Mouse (Mus musculus) Muller cell, postnatal 12 days (primary cell): ENCODE measurements around the gene Cers2.

Source experiments
- DNase-seq: peaks from one replicate; pipeline ENCODE4 v3.0.0-alpha.2; 2015; ENCODE audit errors: inconsistent ontology term

The Cers2 gene

DNA sequence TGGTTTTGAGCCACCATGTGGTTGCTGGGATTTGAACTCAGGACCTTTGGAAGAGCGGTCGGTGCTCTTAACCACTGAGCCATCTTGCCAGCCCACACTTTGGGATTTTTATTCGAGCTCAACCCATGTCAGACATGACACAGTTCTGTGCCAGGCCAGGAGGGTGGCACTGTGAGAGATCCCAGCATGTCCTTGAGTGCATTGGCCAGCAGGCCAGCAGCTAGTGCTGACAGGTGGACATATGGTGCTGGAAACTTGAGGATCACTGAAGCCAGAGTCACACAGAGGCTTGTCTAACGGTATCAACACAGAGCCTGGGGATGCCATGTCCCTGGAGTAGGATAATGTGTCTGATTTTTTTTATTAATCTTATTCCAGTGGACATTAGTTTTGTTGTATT, 25.2 kb upstream of the Cers2 start:
- DNase-seq: no peak

DNA sequence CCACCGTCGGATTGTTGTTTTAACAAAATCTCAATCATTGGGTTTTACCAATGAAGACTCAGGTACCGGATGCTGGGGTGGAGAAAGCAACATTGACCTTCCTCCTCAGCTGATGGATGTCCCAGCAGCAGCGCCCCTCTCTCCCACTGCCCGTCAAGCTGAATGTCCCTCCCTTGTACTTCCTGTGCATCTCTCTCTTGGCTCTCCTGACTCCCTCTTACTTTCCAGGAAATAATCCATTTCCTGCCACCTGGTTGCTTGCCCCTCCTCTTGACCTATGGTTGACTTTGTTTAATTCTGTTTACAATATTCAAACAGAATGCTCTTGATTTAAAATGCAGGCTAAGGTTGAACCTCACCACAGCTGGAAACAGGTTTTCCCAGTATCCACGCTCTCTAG, 24.4 kb upstream of the Cers2 start:
- no peak for DNase-seq

DNA sequence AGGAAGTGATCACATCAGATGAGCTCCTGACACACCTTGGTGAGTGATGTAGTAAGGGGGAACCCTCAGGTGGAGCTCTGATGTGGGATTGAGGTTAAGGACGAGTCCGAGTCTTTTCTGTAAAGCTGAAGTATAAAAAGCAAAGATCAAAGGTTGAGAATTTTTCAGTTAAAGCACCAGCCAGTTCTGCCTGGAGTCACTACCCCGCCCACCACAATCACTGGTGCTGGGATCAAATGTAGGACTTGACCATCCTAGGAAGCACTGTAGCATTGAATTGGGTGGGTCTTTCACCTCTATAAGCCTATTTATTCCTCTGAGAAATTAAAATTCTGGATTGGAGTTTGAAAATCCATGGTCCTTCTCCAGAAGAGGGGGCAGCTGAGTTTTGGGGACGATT, 23.6 kb upstream of the Cers2 start:
- DNase-seq: no peak

DNA sequence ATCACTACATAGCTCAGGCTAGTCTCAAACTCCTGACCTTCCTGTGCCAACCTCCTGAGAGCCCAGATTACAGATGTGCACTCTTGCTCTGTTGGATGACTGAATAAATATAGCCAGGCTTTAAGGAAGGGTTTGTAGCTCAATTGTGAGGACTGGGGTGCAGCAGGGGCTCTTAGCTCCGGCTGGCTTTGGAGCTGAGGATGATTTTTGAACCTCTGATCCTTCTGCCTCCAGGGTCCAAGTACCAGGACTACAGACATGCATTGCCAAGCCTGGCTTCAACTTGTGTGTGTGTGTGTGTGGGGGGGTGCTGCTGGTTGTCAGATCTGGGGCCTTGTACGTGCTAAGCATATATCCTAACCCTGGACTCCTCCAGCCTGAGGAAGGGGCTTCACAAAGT, 21.7 kb upstream of the Cers2 start:
- DNase-seq: no peak

DNA sequence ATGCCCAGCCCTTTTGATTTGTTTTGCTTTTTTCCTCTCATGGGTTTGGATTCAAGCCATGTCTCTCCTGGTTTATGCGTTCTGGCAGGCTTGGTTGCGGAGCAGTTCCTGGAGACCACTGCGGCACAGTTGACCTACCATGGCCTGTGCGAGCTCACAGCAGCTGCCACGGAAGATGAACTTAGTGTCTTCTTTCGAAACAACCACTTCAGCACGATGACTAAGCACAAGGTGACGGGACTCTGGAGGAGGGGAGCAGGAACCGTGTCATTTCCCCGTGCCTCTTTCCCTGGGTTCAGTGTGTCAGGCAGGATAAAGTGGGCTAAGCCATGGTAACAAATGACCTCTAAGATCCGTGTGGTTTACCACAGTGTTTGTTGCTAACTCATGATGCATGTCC, 21.1 kb upstream of the Cers2 start:
- DNase-seq: no peak

DNA sequence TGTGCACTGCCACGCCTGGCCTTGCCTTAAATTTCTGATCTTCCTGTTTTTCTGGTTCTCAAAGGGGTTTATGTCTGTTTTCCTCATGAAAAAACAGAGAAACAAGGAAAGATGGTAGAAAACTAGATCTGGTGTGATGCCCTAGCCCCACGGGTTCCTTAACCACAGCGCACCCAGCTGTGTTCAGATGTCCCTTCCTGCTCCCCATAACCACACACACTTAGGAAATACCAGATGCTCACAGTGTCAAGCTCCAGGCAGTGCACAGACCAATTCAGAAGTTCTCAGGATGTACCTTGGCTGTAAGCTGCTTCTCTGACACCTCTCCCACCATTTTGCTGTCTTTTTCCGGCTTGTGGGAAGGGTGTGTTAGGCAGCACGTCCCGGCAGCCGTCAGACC, 20.3 kb upstream of the Cers2 start:
- no peak for DNase-seq

DNA sequence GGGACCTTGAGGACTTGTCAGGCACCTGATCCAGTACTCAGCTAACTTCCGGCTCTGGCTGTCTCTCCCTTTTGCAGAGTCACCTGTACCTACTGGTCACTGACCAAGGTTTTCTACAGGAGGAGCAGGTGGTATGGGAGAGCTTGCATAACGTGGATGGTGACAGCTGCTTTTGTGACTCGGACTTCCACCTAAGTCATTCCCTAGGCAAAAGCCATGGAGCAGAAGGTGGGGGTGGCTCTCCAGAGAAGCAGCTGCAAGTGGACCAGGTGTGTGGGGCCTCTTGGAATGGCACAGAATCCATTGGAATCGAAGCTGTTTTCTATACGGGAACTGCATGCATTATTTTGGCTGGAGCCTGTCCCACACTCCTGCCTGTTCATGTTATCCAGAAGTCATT, 19.9 kb upstream of the Cers2 start:
- DNase-seq: no peak

DNA sequence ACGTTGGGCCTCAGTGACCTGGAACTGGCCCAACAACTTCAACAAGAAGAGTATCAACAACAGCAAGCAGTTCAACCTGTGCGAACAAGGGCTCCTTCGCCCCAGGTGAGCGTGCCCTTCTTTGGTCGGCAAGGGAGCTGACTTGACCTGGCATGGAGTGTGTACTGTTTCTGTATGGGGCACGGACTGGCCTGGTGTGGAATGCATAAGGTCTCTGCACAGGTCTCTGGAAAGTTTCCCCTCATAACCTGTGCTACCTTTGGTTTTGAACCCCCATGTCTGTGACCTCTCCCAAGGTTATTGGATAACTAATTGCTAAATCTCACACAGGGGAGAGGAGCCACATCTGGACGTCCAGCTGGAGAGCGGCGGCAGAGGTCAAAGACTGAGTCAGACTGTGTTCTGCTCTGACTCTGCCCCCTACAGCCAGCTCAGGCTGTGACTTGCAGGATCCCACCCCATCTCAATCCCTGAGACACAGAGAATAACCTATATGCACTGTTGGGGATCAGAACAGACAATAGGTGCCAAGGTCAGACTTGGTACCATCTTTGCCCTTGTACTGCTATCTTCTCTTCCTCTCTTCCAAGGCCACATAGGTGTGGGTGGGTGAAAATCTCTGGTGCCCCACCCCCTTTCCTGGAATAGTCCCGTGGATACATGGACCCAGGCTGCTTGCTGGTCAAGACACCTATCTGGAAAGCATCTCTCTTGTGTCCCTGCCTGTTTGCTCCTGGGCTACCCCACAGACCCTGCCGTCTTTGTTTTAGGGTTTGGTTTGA, 19.1 kb upstream of the Cers2 start:
- no peak for DNase-seq

DNA sequence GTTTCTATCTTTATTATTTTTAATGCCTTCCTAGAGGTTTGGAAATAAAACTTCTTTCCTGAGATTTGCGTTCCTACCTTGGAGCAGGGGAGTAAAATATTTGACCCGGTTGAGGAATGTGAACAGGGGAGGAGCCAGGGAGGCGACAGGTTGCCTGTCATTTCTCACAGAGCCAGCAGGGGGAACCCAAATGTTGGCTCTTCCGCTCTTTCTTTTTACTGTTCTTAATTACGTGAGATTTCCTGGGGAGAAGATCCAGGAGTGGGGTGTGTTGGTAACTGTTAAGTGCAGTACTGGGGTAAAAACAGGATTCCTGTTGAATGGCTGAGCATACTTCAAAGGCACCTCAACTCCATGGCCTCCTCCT, 18.5 kb upstream of the Cers2 start:
- DNase-seq: peak; percentile 52

DNA sequence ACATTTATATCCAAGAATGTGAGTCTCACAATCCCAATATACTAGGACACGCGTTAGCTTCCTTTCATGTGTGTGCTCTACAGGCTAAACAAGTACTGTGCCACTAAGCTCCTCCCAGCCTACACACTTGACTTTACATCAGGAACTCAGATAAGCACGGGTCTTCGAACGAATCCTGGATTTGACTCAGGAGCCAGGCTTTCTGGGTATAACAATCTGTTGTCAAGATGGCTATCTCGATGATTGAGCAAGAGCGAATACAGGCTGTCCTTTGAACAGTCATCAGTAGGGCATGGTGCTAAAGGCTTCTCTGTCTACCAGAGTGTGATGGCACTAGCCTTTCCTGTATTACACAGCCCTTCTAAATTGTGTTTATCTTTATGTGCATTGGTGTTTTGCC, 16.6 kb upstream of the Cers2 start:
- no peak for DNase-seq

DNA sequence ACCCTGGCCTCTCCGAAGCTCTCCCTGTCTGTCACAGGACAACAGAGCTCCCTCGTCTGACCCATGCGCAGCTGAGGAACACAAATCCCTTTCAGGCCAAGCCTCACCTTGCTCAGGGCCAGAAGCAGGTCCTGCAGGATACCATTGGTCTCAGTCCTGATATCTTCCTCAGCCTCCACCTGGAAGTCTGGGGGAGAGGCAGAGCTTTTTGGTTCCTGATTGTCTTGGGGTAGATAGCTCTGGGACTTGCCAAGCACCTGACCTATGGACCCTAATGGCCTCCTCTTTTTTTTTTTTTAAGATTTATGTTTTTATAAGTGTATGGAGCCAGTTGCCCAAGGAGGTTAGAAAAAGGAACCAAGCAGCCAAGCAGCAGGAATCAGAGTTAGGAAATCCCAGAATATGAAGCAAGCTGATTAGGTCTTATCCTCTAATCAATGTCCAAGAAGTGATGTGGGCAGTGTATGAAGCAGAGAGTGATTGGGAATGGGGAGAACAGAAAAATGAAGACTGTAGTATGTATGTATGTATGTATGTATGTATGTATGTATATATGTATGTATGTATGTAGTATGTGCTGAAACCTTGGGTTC, 13.3 kb upstream of the Cers2 start:
- no peak for DNase-seq

DNA sequence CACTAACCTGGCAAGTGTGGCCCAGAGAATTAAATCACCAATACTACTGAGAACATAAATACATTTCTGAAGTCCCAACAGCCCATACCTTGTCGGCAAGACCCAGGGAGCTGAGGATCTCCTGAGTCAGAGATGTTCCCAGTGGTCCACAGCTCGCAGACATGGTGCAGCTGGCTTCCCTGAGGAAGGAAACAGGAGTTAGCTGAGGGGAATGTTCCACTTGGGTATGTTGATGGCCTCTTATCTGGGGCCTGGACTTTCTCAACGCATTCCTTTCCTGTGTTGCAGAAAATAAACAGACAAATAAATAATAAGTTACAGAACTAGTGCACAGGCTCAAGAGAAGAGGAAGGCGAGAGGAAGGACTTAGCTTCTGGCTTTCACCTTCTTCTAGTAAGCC, 8.3 kb upstream of the Cers2 start:
- DNase-seq: no peak

DNA sequence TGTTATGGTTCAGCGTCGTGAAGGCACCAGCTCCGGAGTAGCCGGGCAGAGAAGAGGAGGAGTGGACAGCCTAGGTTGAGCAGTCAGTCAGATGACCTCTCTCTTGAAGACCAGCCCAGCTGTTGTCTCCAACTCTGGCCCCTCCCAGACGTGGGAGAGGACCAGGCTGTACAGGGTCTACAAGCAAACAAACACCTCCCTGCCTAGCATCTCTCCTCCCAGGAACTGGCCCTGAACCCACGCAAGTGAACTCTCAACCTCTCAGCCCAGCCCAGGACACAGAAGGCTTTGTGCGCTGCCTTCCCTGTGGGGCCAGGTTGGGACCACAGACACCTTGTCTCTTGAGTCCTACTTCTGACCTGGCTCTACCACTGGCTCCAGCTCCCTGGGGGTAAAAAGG, 7.5 kb upstream of the Cers2 start, which contains the start of gene Anxa9:
Anxa9 (minus strand) TSS at position 77 of the 400 bp plus-strand sequence.
- no peak for DNase-seq

DNA sequence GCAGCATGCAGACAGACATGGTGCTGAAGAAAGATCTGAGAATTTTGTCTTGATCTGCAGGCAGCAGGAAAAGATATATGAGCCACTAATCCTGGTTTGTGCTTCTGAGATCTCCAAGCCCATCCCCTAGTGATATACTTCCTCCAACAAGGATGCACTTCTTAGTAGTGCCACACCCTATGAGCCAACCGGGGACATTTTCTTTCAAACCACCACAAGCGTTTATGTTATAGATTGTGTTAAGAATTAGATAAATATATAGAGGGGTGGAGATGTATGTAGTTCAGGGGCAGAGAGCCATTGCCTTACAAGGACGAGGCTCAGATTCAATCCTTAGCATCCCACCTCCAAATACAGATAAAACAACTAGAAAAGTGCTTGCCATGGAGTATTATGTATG, 4.1 kb upstream of the Cers2 start:
- no peak for DNase-seq

DNA sequence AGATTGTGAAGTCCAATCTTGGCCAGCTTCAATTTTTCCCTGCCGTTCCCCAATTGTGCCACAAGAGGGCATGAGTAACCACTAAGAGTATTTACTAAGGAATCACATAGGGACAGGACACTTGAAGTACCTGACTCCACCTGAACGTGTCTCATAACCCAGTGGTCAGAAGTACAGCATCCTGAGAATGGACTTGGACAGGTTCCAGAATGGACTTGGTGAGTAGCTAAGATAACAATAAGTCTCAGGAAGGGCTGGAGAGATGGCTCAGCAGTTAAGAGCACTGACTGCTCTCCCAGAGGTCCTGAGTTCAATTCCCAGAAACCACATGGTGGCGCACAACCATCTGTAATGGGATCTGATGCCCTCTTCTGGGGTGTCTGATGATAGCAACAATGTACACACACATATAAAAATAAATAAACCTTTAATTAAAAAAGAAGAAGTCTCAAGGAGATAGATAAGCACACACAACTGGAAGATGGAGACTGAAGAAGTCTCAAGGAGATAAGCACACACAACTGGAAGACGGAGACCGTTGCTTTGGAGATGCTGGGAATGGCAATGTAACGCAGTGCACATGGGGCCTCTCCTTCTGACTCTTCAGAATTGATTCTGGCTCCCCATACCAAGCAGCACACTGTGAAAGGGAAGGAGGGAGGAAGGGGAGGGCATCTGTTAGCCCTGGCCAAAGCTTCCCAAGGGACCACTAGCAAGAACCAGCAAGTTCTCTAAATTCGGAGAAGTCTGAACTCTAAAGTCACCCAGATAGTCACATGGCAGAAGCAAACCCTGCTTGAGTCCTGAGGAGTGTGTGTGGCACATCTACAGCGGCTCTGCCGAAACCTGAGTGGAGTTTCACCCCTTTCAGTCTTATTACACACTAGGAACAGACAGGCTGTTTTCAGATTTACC, 3.4 kb upstream of the Cers2 start:
- DNase-seq: peak; percentile 58

DNA sequence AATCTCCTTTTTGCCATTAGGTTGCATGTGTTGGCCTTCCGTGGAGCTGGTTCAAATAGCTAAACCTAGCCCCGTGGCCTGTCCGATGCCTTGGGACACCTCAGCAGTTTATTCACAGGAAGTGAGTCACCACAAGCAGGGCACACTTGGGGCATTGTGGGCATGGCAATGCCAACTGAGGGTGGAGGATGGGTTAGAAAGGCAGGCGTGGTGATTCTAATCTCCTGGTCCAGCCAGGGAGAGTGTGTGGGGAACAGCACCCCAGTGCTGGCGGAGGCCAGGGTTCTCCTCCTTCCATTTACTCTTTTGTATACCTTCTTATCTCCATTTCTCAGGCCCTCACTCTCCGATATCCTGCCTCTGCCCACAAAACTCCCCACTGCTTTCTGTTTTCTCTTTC, 2.0 kb upstream of the Cers2 start:
- DNase-seq: peak; percentile 56

DNA sequence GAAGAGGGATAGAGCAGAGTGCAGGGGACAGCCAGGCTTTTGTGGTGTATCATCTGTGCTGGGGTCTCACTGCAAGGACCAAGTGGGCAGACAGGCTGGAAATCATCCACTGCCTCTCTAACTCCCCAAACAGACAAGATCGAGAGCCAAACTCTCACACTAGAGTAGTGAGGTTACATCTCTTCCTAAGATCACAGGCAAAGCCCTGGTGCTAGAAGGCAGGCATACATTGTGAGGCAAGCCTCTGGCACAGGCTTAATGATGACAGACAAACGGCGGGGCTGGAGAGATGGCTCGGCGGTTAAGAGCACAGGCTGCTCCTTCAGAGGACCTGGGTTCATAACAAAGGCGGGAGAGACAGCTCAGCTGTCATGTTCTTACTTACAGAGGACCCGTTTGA, 1.1 kb upstream of the Cers2 start:
- DNase-seq: no peak

DNA sequence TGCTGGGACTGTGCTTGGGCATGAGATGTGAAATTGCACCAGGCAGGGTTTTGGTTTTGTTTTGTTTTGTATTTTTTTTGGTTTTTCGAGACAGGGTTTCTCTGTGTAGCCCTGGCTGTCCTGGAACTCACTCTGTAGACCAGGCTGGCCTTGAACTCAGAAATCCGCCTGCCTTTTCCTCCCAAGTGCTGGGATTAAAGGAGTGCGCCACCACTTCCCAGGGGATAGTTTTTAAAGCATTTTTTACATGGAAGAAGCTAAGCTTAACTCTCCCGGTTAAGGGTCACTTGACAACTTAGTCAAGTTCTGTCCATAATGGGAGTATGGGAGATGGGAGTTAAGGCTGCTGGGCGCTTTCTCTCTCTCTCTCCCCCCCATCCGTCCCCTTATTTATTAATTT, 516 bp upstream of the Cers2 start:
- no peak for DNase-seq

DNA sequence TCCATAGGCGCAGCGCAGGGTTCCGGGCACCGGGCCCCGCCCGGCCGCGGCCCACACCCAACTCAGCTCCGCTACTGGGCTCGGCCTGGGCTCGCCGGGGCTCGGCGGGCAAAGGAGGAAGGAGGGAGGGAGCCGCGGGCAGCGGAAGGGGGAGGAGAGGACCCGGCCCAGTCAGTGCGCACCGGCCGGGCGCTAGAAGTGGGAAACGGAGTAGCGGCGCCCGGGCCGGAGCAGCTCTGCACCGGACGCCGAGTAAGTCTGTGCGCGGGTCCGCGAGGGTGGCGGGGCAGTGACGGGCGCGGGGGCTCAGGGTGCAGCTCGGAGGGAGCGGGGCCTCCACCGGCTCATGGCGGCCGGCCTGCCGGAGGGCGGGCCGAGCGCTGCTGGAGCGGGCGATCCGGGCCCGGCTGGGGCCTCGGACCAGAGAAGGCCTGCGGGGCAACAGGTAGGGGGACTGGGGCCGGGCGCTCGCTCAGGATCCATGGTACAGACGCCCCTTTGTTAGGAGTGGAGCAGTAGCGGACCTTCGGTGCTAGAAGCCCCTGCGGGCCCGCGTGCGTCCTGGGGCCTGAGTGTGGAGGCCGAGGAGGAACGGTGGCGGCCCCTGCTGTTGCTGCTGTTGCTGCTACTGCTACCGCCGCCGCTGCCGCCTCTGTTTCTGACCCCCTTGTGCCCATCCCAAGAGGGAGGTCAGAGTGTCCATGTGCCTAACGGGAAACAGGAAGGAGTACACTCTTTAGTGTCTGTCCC, 678 bp downstream of the Cers2 start:
- peak; percentile 96 for DNase-seq

DNA sequence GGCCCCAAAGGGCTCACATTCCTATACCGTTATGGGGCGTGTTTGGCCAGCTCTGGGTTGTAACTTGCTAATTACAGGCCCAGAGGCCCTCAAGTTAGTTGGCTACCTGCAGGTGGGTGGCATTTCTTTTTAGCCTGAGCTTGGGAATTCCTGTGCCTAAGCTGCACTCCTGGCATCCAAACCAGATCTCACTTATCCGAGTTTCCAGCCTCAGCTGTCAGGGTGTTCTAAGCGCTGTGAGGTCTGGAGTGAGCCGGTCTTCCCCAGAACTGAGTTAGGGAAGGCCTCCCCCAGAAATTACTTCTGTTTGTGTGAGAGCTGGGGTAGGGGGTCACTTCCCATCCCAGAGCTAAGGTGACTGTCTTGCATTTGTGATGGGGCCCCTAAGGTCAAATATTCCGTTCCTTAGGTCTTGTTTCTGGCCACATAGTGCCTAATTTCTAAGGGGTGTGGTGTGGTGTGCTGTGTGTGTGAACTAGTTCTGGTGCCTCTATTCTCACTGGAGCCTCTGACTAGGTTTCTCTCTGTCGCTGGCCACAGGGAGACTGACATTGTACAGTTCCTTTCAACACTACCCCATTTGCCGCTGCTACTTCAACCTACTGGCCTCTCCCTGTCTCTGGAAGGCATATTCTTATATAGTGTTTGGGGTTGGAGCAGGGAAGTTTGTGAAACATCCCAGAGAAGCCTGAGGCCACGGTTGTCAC, 1.4 kb downstream of the Cers2 start:
- DNase-seq: no peak

DNA sequence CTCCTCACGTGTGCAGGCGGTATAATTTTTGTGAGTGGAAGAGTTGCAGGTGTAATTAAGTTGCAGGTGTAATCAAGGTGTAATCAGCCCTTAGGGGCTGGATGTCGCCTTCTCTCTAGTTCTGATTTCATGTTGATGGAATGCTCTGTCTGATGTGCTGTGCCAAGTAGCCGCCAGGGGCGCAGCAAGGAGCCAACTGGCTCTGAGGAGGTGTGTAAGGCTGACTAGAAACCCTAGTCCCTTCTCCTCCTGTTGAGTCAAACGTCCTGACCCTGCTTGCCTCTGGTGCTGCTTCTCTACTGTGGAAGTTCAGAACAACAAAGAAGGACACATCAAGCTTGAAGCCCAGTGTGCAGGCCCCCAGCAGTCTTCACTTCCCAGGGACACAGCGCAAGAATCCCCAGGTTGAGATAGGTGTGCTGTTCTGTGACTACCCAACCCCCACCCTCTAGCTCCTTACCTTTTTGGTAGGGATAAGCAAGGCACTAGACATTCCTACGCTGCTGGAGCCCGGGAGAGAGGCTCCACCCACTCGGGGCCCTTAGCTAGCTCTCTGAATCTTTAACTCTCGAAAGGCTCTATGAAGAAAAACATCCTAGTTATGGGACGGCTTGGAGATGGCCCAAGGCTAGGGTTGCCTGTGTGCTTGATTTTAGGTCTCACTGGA, 3.0 kb downstream of the Cers2 start:
- DNase-seq: peak; percentile 51
